In genomic region chr19:21271741-21272654, GRCm38 (mm10) we compare ENCODE assay signal across 8 mouse cellular contexts. TPM values are rescaled to one million over a fixed set of nuclear protein-coding genes. Genes with fewer than 3 reads are reported as not detected.
DNase-seq lines count a peak whose midpoint lies in the region; ATAC-seq lines count a peak whose summit lies in the region.

Zfand5 (plus strand) TSS chr19:21272278.

- peak; percentile 93 for ATAC-seq in heart, embryonic 14.5 days (ENCODE audit: insufficient number of reproducible peaks, insufficient read depth, low FRiP score, low read depth)
- peak; percentile 86 for ATAC-seq in liver, embryonic 13.5 days (ENCODE audit: low read depth)
- peak; percentile 95 for ATAC-seq in stomach, embryonic 16.5 days (ENCODE audit: insufficient read depth, low FRiP score)

- H3K9me3 ChIP-seq in heart, embryonic 14.5 days (ENCODE audit: control insufficient read depth, low read length) = no peaks in the 10 kb centered on the region
- no peaks in the 10 kb centered on the region for H3K9me3 ChIP-seq in liver, embryonic 13.5 days (replicated peaks)
- H3K9me3 ChIP-seq in stomach, embryonic 16.5 days (replicated peaks; ENCODE audit: control insufficient read depth, low read length) = no peaks in the 10 kb centered on the region

- peak within 1 kb of the TSS; percentile 85 for H3K4me2 ChIP-seq in heart, embryonic 14.5 days (ENCODE audit: low read length)
- H3K4me2 ChIP-seq in liver, embryonic 13.5 days = peak within 1 kb of the TSS; percentile 86
- peak within 1 kb of the TSS; percentile 80 for H3K4me2 ChIP-seq in stomach, embryonic 16.5 days (ENCODE audit: low read depth, low read length)

- peak within 1 kb of the TSS; percentile 94 for H3K27ac ChIP-seq in brown adipose tissue, adult 24 weeks (replicated peaks; ENCODE audit: low read depth, low read length)
- peak within 1 kb of the TSS; percentile 97 to 100 for H3K27ac ChIP-seq in heart, embryonic 14.5 days (replicated peaks in 1 of 2; ENCODE audit: control insufficient read depth in 1 of 2, insufficient read depth in 1 of 2, low read depth in 2 of 2, low read length in 2 of 2)
- H3K27ac ChIP-seq in liver, embryonic 13.5 days = peak within 1 kb of the TSS; percentile 99
- peak within 1 kb of the TSS; percentile 100 for H3K27ac ChIP-seq in stomach, embryonic 16.5 days (ENCODE audit: low read length)

- DNase-seq in CD4-positive, CD25-positive, alpha-beta regulatory T cell, adult 2 months (ENCODE audit: low read depth, low spot score) = peak; percentile 97
- peak; percentile 84 for DNase-seq in fibroblast of lung, adult 2 months (ENCODE audit: low read depth)
- DNase-seq in kidney, postnatal 14 days = peak; percentile 100
- peak; percentile 95 for DNase-seq in liver, embryonic 13.5 days
- DNase-seq in neural tube, embryonic 10.5 days (ENCODE audit: extremely low spot score, low spot score) = peak; percentile 98

- peaks cover 8% of the 10 kb centered on the region for H3K36me3 ChIP-seq in heart, embryonic 14.5 days (ENCODE audit: control insufficient read depth, insufficient read depth, low read length)
- peaks cover 8% of the 10 kb centered on the region for H3K36me3 ChIP-seq in liver, embryonic 13.5 days
- peaks cover 3% of the 10 kb centered on the region for H3K36me3 ChIP-seq in stomach, embryonic 16.5 days (ENCODE audit: control insufficient read depth, insufficient read depth, low read length)

- H3K27me3 ChIP-seq in heart, embryonic 14.5 days (ENCODE audit: control insufficient read depth, insufficient read depth, low read length) = no peaks in the 10 kb centered on the region
- H3K27me3 ChIP-seq in liver, embryonic 13.5 days = no peaks in the 10 kb centered on the region
- H3K27me3 ChIP-seq in stomach, embryonic 16.5 days (ENCODE audit: control insufficient read depth, insufficient read depth, low read length) = no peaks in the 10 kb centered on the region

- WGBS in heart, embryonic 14.5 days = under 1% methylated on average over 89 of the region's 118 CpGs
- WGBS in liver, embryonic 13.5 days (ENCODE audit: insufficient replicate concordance) = under 1% methylated on average over 114 of the region's 118 CpGs
- under 1% methylated on average over 116 of the region's 118 CpGs for WGBS in stomach, embryonic 16.5 days

- peak within 1 kb of the TSS; percentile 84 for H3K4me3 ChIP-seq in brown adipose tissue, adult 24 weeks (ENCODE audit: insufficient read depth, low read depth, low read length)
- H3K4me3 ChIP-seq in heart, embryonic 14.5 days (ENCODE audit: control insufficient read depth in 1 of 2, insufficient read depth in 1 of 2, low read depth in 1 of 2, low read length in 2 of 2) = peak within 1 kb of the TSS; percentile 92 to 97
- H3K4me3 ChIP-seq in liver, embryonic 13.5 days (replicated peaks) = peak within 1 kb of the TSS; percentile 98
- H3K4me3 ChIP-seq in stomach, embryonic 16.5 days (replicated peaks; ENCODE audit: low read length) = peak within 1 kb of the TSS; percentile 79

- H3K4me1 ChIP-seq in brown adipose tissue, adult 24 weeks (ENCODE audit: control insufficient read depth, insufficient read depth, insufficient read length, low read length) = peaks cover 8% of the 10 kb centered on the region
- H3K4me1 ChIP-seq in heart, embryonic 14.5 days (ENCODE audit: control insufficient read depth in 2 of 2, insufficient read depth in 2 of 2, low read length in 2 of 2) = peaks cover 0 to 12% of the 10 kb centered on the region in 2 experiments; a peak in 1 of 4 replicates
- H3K4me1 ChIP-seq in liver, embryonic 13.5 days (replicated peaks) = peaks cover 23% of the 10 kb centered on the region
- peaks cover 9% of the 10 kb centered on the region for H3K4me1 ChIP-seq in stomach, embryonic 16.5 days (ENCODE audit: control insufficient read depth, insufficient read depth, low read length)

- H3K9ac ChIP-seq in heart, embryonic 14.5 days (ENCODE audit: low read length) = peak within 1 kb of the TSS; percentile 100
- peak within 1 kb of the TSS; percentile 100 for H3K9ac ChIP-seq in liver, embryonic 13.5 days
- H3K9ac ChIP-seq in stomach, embryonic 16.5 days (ENCODE audit: low read length) = peak within 1 kb of the TSS; percentile 98

RNA-seq across cellular contexts. Expression of gene Zfand5, which starts in this region (rescaled TPM):
- 76.9 and 88.6 TPM in 2 replicates for polyA plus RNA-seq in brown adipose tissue, adult 24 weeks (2012; ENCODE audit: insufficient read depth, insufficient read length, missing spikeins)
- polyA plus RNA-seq in heart, embryonic 14.5 days (2014; fragmentation: Nextera tagmentation; extraction: Ambion mirVana) = 125 and 129 TPM in 2 replicates
- polyA plus RNA-seq in liver, embryonic 13.5 days (2015; fragmentation: Nextera tagmentation; extraction: Ambion mirVana) = 36.8 and 38.6 TPM in 2 replicates
- 49.2 and 54.5 TPM in 2 replicates for polyA plus RNA-seq in stomach, embryonic 16.5 days (2015; fragmentation: Nextera tagmentation; extraction: Ambion mirVana)

Comparison
In these comparisons a context has a peak if more than half of its experiments do, and no peak if none do; other contexts are left out.
1. Peak in every context shown above with its lines: DNase-seq, ATAC-seq, H3K4me3 ChIP-seq and H3K27ac ChIP-seq.